Mouse (Mus musculus) megakaryocyte, embryonic 14.5 days (primary cell): Measurements from ENCODE around the gene Mtrr.

ENCODE experiments used
- FLI1 ChIP-seq: IDR thresholded peaks from 2 replicates; pipeline ENCODE4 v1.6.1; 2012; ENCODE audit warnings: low read length, inconsistent platforms, mixed read lengths
- GATA1 ChIP-seq: IDR thresholded peaks from 3 replicates; pipeline ENCODE4 v1.6.1; 2012; ENCODE audit warnings: mixed read lengths, low read length, inconsistent platforms, borderline replicate concordance

- no peak for TF ChIP-seq GATA1
- no peak for TF ChIP-seq FLI1
These were observed 7.6 kb downstream of the Mtrr start for GRCm38 (mm10) chr13:68574398-68574797.
